Mouse (Mus musculus) lung, adult 2 months (tissue): Measurements from ENCODE around the gene Selenof. TPM values are rescaled to one million over a fixed set of nuclear protein-coding genes. Genes with fewer than 3 reads are reported as not detected.
"Not testable (repeated sequence)": the region's sequence is repeated elsewhere in the genome, so short reads cannot be mapped to it uniquely, and the experiment has no call there.

Experiments used
- DNase-seq: peaks from one replicate; pipeline ENCODE4 v3.0.0; 2022
- H3K4me1 ChIP-seq: fragments of 200-500 bp; 2 replicates; pipeline ENCODE4 v1.6.1; 2011; ENCODE audit warnings: low read length; ENCODE audit not compliant: control insufficient read depth, insufficient read depth
- H3K4me3 ChIP-seq: fragments of 200-500 bp; replicated peaks from 2 replicates; pipeline ENCODE3; 2011; ENCODE audit warnings: low read depth, mild to moderate bottlenecking, control low read depth, low read length; ENCODE audit errors: extremely low read depth
- CTCF ChIP-seq: fragments of 200-500 bp; IDR thresholded peaks from 2 replicates; pipeline ENCODE4 v1.5.1; 2011; ENCODE audit warnings: mild to moderate bottlenecking, low read length, control low read depth; ENCODE audit not compliant: insufficient read depth
- POLR2A ChIP-seq: fragments of 200-500 bp; IDR thresholded peaks from 2 replicates; pipeline ENCODE4 v1.6.1; 2011; ENCODE audit warnings: low read depth, mild to moderate bottlenecking, control low read depth, low read length, borderline replicate concordance; ENCODE audit errors: extremely low read depth
- WGBS: fragments of 180-500 bp; shearing (Covaris S2); methylation state at CpG from one replicate; pipeline ENCODE4 v1.1.7; 2018; 5-methylcytosine and 5-hydroxymethylcytosine counted together
- polyA plus RNA-seq: library from polyadenylated mRNA; depleted of rRNA; stranded (reverse); fragments of >200 nt; gene quantifications from 2 replicates; pipeline ENCODE4 v1.2.3, GENCODE M21; 2012

The Selenof gene
- polyA plus RNA-seq, 1 experiment = 228 TPM

GRCm38 (mm10) chr3:144589189-144589890 lies 19.2 kb downstream of the Selenof start:
- TF ChIP-seq CTCF (no peak), POLR2A (no peak)
- DNase-seq = no peak
- Histone ChIP-seq H3K4me1 (peaks cover 11% of the 10 kb centered on the region), H3K4me3 (no peak overlapping the region)
- 84% methylated on average over 8 of the region's 8 CpGs for WGBS

- 82% methylated on average over 9 of the region's 9 CpGs for WGBS
- no peak overlapping the region for H3K4me3 ChIP-seq
- DNase-seq = no peak
- no peaks in the 10 kb centered on the region for H3K4me1 ChIP-seq
- TF ChIP-seq POLR2A = no peak
- no peak for TF ChIP-seq CTCF
These were observed 23.1 kb downstream of the Selenof start for GRCm38 (mm10) chr3:144592992-144593785.

DNA sequence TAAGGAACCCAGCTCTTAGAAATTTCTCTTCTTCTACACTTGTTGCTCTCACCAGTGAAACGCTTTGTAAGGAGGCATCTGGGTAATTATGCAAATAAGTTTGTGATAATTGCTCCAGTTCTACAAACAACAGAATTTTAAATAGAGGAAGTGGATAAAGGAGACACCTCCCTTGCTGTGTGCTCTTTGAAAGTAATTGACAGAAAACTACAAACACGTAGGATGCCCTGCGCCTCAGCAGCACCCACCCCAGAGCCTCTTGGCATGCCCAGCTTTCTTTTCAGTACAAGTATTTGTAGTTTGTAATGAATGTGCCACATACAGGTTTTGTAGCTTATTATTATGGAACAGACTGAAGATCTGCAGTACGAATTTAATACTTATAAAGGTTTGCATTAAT lies 27.0 kb downstream of the Selenof start:
- WGBS = 88% methylated on average over 4 of the region's 4 CpGs
- TF ChIP-seq POLR2A = no peak
- no peak for TF ChIP-seq CTCF
- Histone ChIP-seq H3K4me1 (no peaks in the 10 kb centered on the region), H3K4me3 (no peak overlapping the region)
- no peak for DNase-seq

DNA sequence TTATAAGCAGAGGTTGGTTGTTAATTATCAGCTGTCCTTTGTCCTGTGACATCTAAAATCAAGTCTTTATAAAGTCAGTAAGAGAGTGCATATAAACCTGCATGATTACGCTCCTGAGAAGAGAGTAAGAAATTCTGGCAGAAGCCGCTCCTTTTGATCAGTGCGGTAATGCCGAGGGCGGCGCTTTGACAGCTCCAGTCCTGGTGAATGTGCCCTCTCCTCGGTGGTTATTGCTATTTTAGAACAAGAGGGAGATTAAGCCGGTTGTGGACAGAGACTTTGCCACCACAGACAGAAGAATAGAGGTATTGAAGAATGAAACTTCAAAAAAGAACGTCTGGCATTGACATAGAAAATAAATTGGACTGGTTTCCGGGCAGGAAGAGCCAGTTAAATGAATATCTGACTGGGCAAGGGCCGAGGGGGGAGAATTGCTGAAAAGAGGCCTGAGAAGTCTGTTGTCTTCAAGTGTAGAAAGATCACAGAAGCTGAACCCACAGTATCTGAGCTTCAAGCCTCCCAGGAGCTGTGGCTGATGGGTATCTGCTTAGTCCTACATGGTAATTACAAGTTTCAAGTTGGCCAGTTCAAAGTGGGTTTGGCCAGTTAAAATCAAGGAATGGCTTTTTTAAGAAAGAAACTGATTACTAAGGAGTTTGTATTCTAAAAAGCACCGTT lies 27.8 kb downstream of the Selenof start:
- 73% methylated on average over 12 of the region's 12 CpGs for WGBS
- Histone ChIP-seq H3K4me3 (no peak overlapping the region), H3K4me1 (no peaks in the 10 kb centered on the region)
- no peak for DNase-seq
- TF ChIP-seq CTCF = no peak
- no peak for TF ChIP-seq POLR2A

GRCm38 (mm10) chr3:144602413-144602812 lies 32.3 kb downstream of the Selenof start:
- H3K4me3 ChIP-seq = no peak overlapping the region
- WGBS = 57% methylated on average over 4 of the region's 4 CpGs
- H3K4me1 ChIP-seq = peaks cover 3% of the 10 kb centered on the region; the same call in 1 of the 2 replicates
- TF ChIP-seq CTCF (no peak), POLR2A (no peak)
- DNase-seq = no peak

DNA sequence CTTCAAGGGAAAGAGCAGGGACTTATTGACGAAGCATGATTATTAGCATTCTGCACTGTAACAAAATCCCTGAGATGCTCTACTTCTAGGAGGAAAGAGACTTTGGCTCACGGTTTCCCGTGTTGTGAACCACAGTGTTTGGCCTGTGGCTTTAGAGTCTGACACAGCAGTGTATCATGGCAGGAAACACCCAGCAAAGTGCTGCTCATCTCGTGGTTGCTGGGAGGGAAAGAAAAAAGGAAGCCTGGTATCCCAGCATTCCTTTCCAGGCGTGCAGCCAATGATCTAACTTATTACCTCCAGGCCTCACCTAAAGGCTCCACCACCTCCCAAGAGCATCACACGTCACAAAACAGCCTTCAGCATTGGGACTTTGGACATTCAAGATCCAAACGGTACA lies 32.7 kb downstream of the Selenof start:
- 65% methylated on average over 7 of the region's 7 CpGs for WGBS
- peaks cover 3% of the 10 kb centered on the region; the same call in 1 of the 2 replicates for H3K4me1 ChIP-seq
- no peak for DNase-seq
- no peak overlapping the region for H3K4me3 ChIP-seq
- no peak for TF ChIP-seq CTCF
- TF ChIP-seq POLR2A = no peak

DNA sequence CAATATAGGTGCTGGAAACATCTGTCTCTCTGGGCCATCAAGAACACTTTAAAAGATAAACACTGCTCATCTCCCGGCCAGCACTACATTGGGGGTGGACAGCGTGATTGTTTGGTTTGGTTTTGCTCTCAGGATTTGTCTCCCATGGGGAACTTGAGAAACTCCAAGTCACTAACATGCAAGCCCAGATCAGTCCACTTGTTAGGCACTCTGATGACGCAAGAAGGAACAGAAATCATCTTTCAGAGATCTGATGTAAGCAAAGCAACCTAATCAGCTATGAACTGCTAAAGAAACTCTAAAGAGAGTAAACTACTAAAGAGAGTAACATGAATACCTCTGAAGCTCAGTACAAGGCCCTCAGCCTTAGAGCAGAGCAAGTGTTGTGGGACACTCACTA lies 33.5 kb downstream of the Selenof start:
- 49% methylated on average over 3 of the region's 3 CpGs for WGBS
- TF ChIP-seq POLR2A = no peak
- TF ChIP-seq CTCF = no peak
- peaks cover 3% of the 10 kb centered on the region; the same call in 1 of the 2 replicates for H3K4me1 ChIP-seq
- DNase-seq = no peak
- H3K4me3 ChIP-seq = no peak overlapping the region

DNA sequence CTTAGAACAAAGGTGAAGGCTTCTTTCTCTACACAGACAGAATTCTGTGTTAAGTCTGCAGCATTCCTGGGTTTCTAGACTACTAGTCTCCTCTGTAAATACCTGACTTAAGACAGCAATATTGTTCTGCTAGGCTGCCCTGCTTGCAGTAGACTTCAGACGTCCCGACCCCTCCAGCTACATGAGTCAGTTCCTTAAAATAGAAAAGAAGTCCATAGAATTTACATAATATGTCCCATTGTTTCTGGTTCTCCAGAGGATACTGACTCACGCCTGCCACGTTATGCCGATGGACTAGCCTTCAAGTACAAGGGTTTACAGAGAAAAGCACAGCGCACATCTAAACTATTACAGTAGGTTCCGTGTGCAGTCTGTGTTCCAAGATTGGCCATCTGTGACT lies 34.1 kb downstream of the Selenof start:
- Histone ChIP-seq H3K4me3 (no peak overlapping the region), H3K4me1 (peaks cover 3% of the 10 kb centered on the region; the same call in 1 of the 2 replicates)
- no peak for DNase-seq
- WGBS = 29% methylated on average over 7 of the region's 7 CpGs
- TF ChIP-seq POLR2A = no peak

GRCm38 (mm10) chr3:144605811-144606210 lies 35.7 kb downstream of the Selenof start:
- not testable (repeated sequence) for H3K4me1 ChIP-seq, DNase-seq, H3K4me3 ChIP-seq
- 0 out of 2 replicates have a peak, but pooled peaks have one; percentile 8 for TF ChIP-seq CTCF
- 66% methylated on average over 7 of the region's 7 CpGs for WGBS

DNA sequence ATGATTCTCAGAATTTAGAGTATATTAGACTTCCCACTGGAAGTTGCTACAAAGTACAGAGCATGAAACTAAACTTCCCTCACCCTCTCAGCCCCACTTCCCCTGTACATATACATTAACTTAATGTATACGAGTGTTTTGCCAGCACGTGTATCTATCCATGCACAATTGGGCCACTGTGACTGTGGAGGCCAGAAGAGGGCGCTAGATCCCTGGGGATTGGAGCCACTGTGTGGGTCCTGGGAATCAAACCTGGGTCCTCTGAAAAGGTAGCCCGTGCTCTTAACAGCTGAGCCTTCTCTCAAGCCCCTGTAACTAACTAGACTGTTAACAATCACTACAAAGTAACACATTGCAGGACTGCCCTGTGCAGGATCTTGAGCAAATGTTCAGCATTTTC lies 36.3 kb downstream of the Selenof start:
- WGBS = 70% methylated on average over 4 of the region's 4 CpGs
- DNase-seq = no peak
- Histone ChIP-seq H3K4me1 (peaks cover 3% of the 10 kb centered on the region; the same call in 1 of the 2 replicates), H3K4me3 (no peak overlapping the region)
- TF ChIP-seq CTCF (no peak), POLR2A (no peak)
